Mouse (Mus musculus) kidney, embryonic 16.5 days (tissue): ENCODE results near the gene Ptprh. TPM values are rescaled to one million over a fixed set of nuclear protein-coding genes. Genes with fewer than 3 reads are reported as not detected.

Source experiments
- ATAC-seq: fragments of 200-750 bp; cut with Nextera tagmentation; 2 replicates; pipeline ENCODE4 v1.8.0; 2017; ENCODE audit warnings: moderate TSS enrichment; ENCODE audit not compliant: low FRiP score, low TSS enrichment
- H3K27ac ChIP-seq: fragments of 300-500 bp; sonication (generic); 2 replicates; pipeline ENCODE4 v1.5.1; 2014; ENCODE audit warnings: low read length
- H3K27me3 ChIP-seq: fragments of 300-500 bp; sonication (generic); 2 replicates; pipeline ENCODE4 v1.6.1; 2014; ENCODE audit warnings: low read length, control low read depth, mixed read lengths; ENCODE audit not compliant: insufficient read depth
- H3K36me3 ChIP-seq: fragments of 300-500 bp; sonication (generic); 2 replicates; pipeline ENCODE4 v1.6.1; 2014; ENCODE audit warnings: low read length, control low read depth, mixed read lengths; ENCODE audit not compliant: insufficient read depth
- H3K4me1 ChIP-seq: fragments of 300-500 bp; sonication (generic); 2 replicates; pipeline ENCODE4 v1.6.1; 2014; ENCODE audit warnings: low read length, control low read depth, mixed read lengths; ENCODE audit not compliant: insufficient read depth
- H3K4me2 ChIP-seq: fragments of 300-500 bp; sonication (generic); replicated peaks from 2 replicates; pipeline ENCODE4 v1.6.1; 2014; ENCODE audit warnings: low read depth, low read length
- H3K4me3 ChIP-seq: fragments of 300-500 bp; sonication (generic); 2 replicates; pipeline ENCODE4 v1.5.1; 2014; ENCODE audit warnings: mild to moderate bottlenecking, low read length
- H3K9ac ChIP-seq: fragments of 300-500 bp; sonication (generic); replicated peaks from 2 replicates; pipeline ENCODE4 v1.6.1; 2014; ENCODE audit warnings: low read length
- H3K9me3 ChIP-seq: fragments of 300-500 bp; sonication (generic); 2 replicates; pipeline ENCODE4 v1.6.1; 2016; ENCODE audit warnings: low read length, control low read depth
- WGBS: fragments of 180-500 bp; shearing (Covaris S2); extraction: QIAGEN DNeasy Blood & Tissue Kit; methylation state at CpG from one replicate; pipeline ENCODE4 v1.1.7; 2014; 5-methylcytosine and 5-hydroxymethylcytosine counted together
- polyA plus RNA-seq: library from polyadenylated mRNA; unstranded; fragments of >200 nt; fragmentation: Nextera tagmentation; extraction: Ambion mirVana; gene quantifications from 2 replicates; pipeline ENCODE4 v1.2.1, GENCODE M21; 2015

Gene Ptprh
- polyA plus RNA-seq, 1 experiment from 2014 or later = not detected

DNA sequence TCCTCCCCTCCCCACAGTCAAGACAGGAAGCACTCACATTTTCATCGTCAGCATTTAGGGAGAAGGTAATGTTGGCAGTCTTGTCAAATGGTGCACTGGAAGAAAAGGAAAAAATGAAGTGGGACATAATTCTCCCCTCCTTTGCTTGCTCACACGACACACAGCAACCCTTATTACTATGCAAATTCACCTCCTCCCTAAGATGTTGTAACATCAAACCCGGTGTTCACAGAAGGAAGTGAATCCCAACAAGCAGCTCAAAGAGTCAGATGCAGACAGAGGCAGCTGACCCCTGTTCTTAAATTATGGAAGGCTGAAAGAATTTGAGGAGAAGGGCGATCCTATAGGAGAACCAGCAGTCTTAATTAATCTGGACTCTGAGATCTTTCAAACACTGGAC lies 32.3 kb upstream of the Ptprh start:
- H3K9me3 ChIP-seq = no peaks in the 10 kb centered on the region
- no peak overlapping the region for H3K4me2 ChIP-seq
- peaks cover 74% of the 10 kb centered on the region for H3K36me3 ChIP-seq
- H3K9ac ChIP-seq = no peak overlapping the region
- no peak overlapping the region for H3K4me3 ChIP-seq
- no peak overlapping the region for H3K27ac ChIP-seq
- WGBS = 87% methylated on average over 4 of the region's 4 CpGs
- ATAC-seq = no peak
- H3K27me3 ChIP-seq = no peaks in the 10 kb centered on the region
- no peaks in the 10 kb centered on the region for H3K4me1 ChIP-seq

GRCm38 (mm10) chr7:4631031-4631430 lies 27.2 kb upstream of the Ptprh start, which contains the start of gene Tmem86b:
Tmem86b (minus strand) TSS chr7:4631422.
- no peak within 1 kb of the TSS for H3K27ac ChIP-seq
- ATAC-seq = no peak
- H3K27me3 ChIP-seq = no peaks in the 10 kb centered on the region
- H3K4me2 ChIP-seq = no peak within 1 kb of the TSS
- no peak within 1 kb of the TSS for H3K4me3 ChIP-seq
- 85% methylated on average over 4 of the region's 4 CpGs for WGBS
- H3K4me1 ChIP-seq = no peaks in the 10 kb centered on the region
- no peaks in the 10 kb centered on the region for H3K9me3 ChIP-seq
- H3K9ac ChIP-seq = no peak within 1 kb of the TSS
- peaks cover 57% of the 10 kb centered on the region for H3K36me3 ChIP-seq

DNA sequence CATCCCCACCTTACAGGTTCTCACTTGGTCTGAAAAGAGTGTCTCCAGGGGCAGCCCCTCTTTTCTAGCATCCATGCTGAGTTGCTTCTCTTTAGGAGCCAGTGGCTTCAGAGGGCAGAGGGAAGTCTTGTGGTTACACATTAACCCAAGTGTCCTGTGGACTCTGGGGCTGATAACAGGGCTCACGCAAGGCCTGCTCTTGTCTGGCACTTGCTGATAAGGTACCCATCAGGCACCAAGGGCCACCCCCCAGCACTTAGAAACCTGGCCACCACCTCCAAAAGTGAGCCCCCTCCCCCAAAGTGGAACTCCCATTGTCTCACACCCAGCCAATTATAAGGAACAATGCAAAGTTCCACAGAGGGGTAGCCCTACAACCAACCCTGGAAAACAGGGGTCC lies 26.4 kb upstream of the Ptprh start:
- Histone ChIP-seq H3K4me1 (no peaks in the 10 kb centered on the region), H3K4me2 (no peak overlapping the region), H3K4me3 (no peak overlapping the region), H3K9ac (no peak overlapping the region), H3K9me3 (no peaks in the 10 kb centered on the region), H3K27me3 (no peaks in the 10 kb centered on the region), H3K27ac (no peak overlapping the region), H3K36me3 (peaks cover 52% of the 10 kb centered on the region)
- peak; percentile 36; the same call in 1 of the 2 replicates for ATAC-seq
- WGBS = 89% methylated on average over 1 of the region's 1 CpGs

DNA sequence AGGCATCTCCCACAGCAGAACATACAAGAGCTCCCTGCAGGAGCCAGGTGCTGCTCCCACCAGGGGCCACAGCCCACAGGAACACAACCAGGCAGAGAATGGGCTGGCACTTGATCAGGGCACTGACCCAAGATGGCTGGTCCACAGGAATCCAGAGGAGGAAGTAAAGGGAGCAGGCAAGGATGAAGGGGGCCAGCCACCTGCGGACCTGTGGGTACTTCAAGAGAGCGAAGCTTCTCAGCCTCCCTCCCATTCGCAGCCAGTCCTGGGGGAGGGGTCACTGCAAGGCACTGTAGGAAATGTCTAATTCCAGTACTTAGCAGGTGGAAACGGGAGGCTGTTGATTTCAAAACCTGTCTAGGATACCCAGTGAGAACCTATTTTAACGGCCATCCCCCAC lies 25.7 kb upstream of the Ptprh start:
- Histone ChIP-seq H3K27me3 (no peaks in the 10 kb centered on the region), H3K4me1 (no peaks in the 10 kb centered on the region), H3K27ac (no peak overlapping the region), H3K9ac (no peak overlapping the region), H3K4me2 (no peak overlapping the region), H3K4me3 (no peak overlapping the region), H3K9me3 (no peaks in the 10 kb centered on the region), H3K36me3 (peaks cover 48% of the 10 kb centered on the region)
- ATAC-seq = no peak
- 91% methylated on average over 5 of the region's 5 CpGs for WGBS

- H3K27ac ChIP-seq = no peak overlapping the region
- H3K4me3 ChIP-seq = no peak overlapping the region
- no peaks in the 10 kb centered on the region for H3K9me3 ChIP-seq
- H3K9ac ChIP-seq = no peak overlapping the region
- H3K4me1 ChIP-seq = no peaks in the 10 kb centered on the region
- no peak overlapping the region for H3K4me2 ChIP-seq
- ATAC-seq = no peak
- H3K27me3 ChIP-seq = no peaks in the 10 kb centered on the region
- peaks cover 16% of the 10 kb centered on the region for H3K36me3 ChIP-seq
- 87% methylated on average over 2 of the region's 2 CpGs for WGBS
Observed at GRCm38 (mm10) chr7:4625928-4626327, 22.1 kb upstream of the Ptprh start.

- 54% methylated on average over 1 of the region's 1 CpGs for WGBS
- H3K27ac ChIP-seq = no peak overlapping the region
- ATAC-seq = no peak
Observed at GRCm38 (mm10) chr7:4624343-4624742, 20.5 kb upstream of the Ptprh start.

GRCm38 (mm10) chr7:4623544-4624189 lies 19.8 kb upstream of the Ptprh start:
- no peak overlapping the region for H3K4me3 ChIP-seq
- no peaks in the 10 kb centered on the region for H3K4me1 ChIP-seq
- H3K36me3 ChIP-seq = peaks cover 4% of the 10 kb centered on the region
- WGBS = 36% methylated on average over 4 of the region's 4 CpGs
- no peak overlapping the region for H3K4me2 ChIP-seq
- no peaks in the 10 kb centered on the region for H3K9me3 ChIP-seq
- no peak overlapping the region for H3K9ac ChIP-seq
- H3K27me3 ChIP-seq = no peaks in the 10 kb centered on the region
- no peak overlapping the region for H3K27ac ChIP-seq
- ATAC-seq = no peak

More at GRCm38 (mm10) chr7:4624343-4624742, 20.5 kb upstream of the Ptprh start:
- Histone ChIP-seq H3K36me3 (peaks cover 11% of the 10 kb centered on the region), H3K4me1 (no peaks in the 10 kb centered on the region), H3K4me2 (no peak overlapping the region), H3K9ac (no peak overlapping the region), H3K27me3 (no peaks in the 10 kb centered on the region), H3K4me3 (no peak overlapping the region), H3K9me3 (no peaks in the 10 kb centered on the region)

- Histone ChIP-seq H3K27ac (no peak overlapping the region), H3K4me1 (no peaks in the 10 kb centered on the region), H3K4me3 (no peak overlapping the region), H3K36me3 (no peaks in the 10 kb centered on the region), H3K27me3 (no peaks in the 10 kb centered on the region), H3K9ac (no peak overlapping the region), H3K4me2 (no peak overlapping the region), H3K9me3 (no peaks in the 10 kb centered on the region)
- WGBS = 15% methylated on average over 1 of the region's 1 CpGs
- ATAC-seq = no peak
Observed at GRCm38 (mm10) chr7:4619979-4620378, 16.1 kb upstream of the Ptprh start.

DNA sequence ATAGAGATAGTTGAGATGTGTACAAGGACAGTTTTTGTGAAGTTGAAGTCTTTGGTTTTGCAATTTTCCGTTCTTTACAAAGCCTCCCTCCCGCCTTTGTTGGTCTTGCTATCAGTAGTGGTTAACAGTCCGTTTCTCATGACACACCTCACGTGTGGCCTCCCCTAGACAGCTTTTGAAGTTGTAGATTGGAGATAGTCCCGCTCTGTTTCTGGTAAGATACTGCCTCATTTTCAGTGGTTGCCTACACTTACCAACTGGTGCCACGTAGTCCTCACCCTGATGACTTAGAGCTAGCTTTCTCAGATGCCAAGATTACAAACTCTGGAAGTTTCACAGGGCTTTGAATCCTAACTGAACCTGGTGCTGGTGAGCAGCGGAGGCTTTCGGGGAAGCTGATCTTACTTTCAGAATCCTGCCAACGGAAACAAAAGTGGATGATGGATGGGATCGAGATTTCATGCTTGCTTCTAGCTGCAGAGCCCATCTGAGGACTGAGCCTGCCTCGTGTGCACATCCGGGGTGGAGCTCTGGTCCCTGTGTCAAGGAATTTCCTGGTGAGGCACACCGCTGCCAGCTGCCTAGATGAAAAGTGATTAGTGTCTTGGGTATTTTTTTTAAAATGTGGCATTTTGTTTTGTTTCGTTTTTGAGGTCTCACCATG lies 10.0 kb upstream of the Ptprh start:
- no peak overlapping the region for H3K4me2 ChIP-seq
- WGBS = 77% methylated on average over 14 of the region's 14 CpGs
- no peak overlapping the region for H3K9ac ChIP-seq
- H3K4me1 ChIP-seq = no peaks in the 10 kb centered on the region
- no peaks in the 10 kb centered on the region for H3K36me3 ChIP-seq
- no peak for ATAC-seq
- no peak overlapping the region for H3K27ac ChIP-seq
- no peak overlapping the region for H3K4me3 ChIP-seq
- H3K27me3 ChIP-seq = no peaks in the 10 kb centered on the region
- H3K9me3 ChIP-seq = no peaks in the 10 kb centered on the region

DNA sequence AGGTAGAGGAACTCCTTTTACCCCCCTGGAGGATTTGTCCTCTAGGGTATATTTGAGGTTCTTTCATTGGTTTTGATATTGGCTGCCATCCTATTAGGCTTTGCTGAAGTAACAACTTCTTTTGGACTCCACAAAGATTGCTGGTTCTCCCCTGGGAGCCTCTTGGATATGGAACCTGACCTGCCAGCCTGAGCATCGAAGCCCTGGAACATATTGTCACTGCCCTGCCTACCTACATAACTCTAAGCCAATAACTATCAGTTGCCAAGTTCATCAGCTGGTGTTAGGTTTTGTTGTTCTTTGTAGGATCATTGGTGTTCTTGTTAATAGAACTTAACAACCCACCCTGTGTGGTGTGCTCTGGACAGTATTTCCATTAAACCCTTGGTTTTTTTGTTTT lies 9.1 kb upstream of the Ptprh start:
- Histone ChIP-seq H3K9ac (no peak overlapping the region), H3K9me3 (no peaks in the 10 kb centered on the region), H3K27ac (no peak overlapping the region), H3K4me2 (no peak overlapping the region), H3K27me3 (no peaks in the 10 kb centered on the region), H3K4me3 (no peak overlapping the region), H3K4me1 (no peaks in the 10 kb centered on the region), H3K36me3 (no peaks in the 10 kb centered on the region)
- no peak for ATAC-seq
- 55% methylated on average over 1 of the region's 1 CpGs for WGBS
